Mouse (Mus musculus) spleen, adult 2 months (tissue): Measurements from ENCODE around the gene Olfr657. TPM values are rescaled to one million over a fixed set of nuclear protein-coding genes. Genes with fewer than 3 reads are reported as not detected.

Experiments used
- DNase-seq, 2 experiments: peaks; one replicate each; pipeline versions ENCODE4 v3.0.0 to v3.0.0-alpha.2; 2012 to 2021; ENCODE audit warnings: low spot score in 2 of 2, low read depth in 1 of 2
- H3K27ac ChIP-seq: fragments of 200-500 bp; 2 replicates; pipeline ENCODE4 v1.5.1; 2012; ENCODE audit warnings: low read length, inconsistent platforms; ENCODE audit not compliant: insufficient read depth
- H3K27me3 ChIP-seq: fragments of 200-500 bp; 2 replicates; pipeline ENCODE4 v1.6.1; 2012; ENCODE audit warnings: mild to moderate bottlenecking, moderate library complexity, low read length, inconsistent platforms; ENCODE audit not compliant: control insufficient read depth, insufficient read depth
- H3K36me3 ChIP-seq: fragments of 200-500 bp; 2 replicates; pipeline ENCODE4 v1.6.1; 2012; ENCODE audit warnings: mild to moderate bottlenecking, low read length, inconsistent platforms; ENCODE audit not compliant: control insufficient read depth, insufficient read depth
- H3K4me1 ChIP-seq: fragments of 200-500 bp; 2 replicates; pipeline ENCODE4 v1.6.1; 2011; ENCODE audit warnings: inconsistent platforms; ENCODE audit not compliant: control insufficient read depth, insufficient read depth, insufficient read length
- H3K4me3 ChIP-seq: fragments of 200-500 bp; 2 replicates; pipeline ENCODE4 v1.5.1; 2011; ENCODE audit warnings: mild to moderate bottlenecking, inconsistent platforms; ENCODE audit not compliant: insufficient read depth, insufficient read length; ENCODE audit errors: extremely low read depth
- CTCF ChIP-seq: fragments of 200-500 bp; IDR thresholded peaks from 2 replicates; pipeline ENCODE4 v1.5.1; 2011; ENCODE audit warnings: mild to moderate bottlenecking, inconsistent platforms; ENCODE audit not compliant: insufficient read depth, insufficient read length, insufficient replicate concordance; ENCODE audit errors: extremely low read depth
- POLR2A ChIP-seq: fragments of 200-500 bp; IDR thresholded peaks from 2 replicates; pipeline ENCODE4 v1.6.1; 2011; ENCODE audit warnings: low read depth, low read length, inconsistent platforms
- WGBS: fragments of 180-500 bp; shearing (Covaris S2); methylation state at CpG from one replicate; pipeline ENCODE4 v1.1.7; 2018; 5-methylcytosine and 5-hydroxymethylcytosine counted together
- polyA plus RNA-seq: library from polyadenylated mRNA; depleted of rRNA; stranded (reverse); fragments of >200 nt; gene quantifications from 2 replicates; pipeline ENCODE4 v1.2.3, GENCODE M21; 2012; rRNA removed

Olfr657 gene
- not detected in 2 replicates for polyA plus RNA-seq

DNA sequence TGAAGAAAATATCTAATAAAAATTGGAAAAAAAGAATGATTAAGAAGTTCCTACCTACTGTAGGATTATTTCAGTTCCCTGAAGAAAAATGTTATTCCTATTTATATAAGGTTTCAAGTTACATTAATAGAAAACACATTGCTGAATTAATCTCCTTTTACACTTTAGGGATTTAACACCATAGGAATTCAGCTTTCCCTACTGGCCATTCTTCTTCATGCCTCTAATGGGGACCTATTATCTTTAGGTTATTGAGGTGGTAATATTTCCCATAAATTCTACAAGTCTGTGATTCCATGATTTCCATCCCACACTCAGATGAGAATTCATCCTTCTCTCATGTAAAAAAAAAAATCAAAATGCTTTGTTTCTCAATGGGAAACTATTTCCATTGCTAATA, at the start of gene Olfr657:
Gene Olfr657 (plus strand): TSS at position 301 of the 400 bp plus-strand sequence.
- Histone ChIP-seq H3K4me3 (no peak within 1 kb of the TSS), H3K4me1 (no peaks in the 10 kb centered on the region), H3K36me3 (no peaks in the 10 kb centered on the region), H3K27me3 (no peaks in the 10 kb centered on the region), H3K27ac (no peak within 1 kb of the TSS)
- DNase-seq: no peak
- no peak for TF ChIP-seq POLR2A
- no peak for TF ChIP-seq CTCF

DNA sequence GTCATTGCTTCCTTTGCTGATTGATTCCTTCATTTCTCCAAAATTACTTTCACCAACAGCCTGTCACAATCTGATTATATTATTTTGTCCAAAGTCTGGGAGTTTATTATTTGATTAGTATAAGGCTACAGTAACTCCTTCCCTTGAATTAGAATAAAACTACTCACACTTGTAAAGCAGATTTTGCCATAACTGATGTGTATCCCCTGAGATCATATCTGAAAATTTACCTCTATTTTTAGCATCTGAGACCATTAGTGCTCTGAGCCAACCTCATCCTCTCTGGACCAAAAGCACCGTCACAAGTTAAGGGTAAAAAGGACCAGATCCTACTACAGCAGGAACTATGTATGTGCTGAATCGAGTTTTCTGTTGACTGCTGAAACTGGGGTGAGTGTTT, 47.6 kb upstream of the Olfr657 start, which contains the start of gene Olfr653:
Gene Olfr653 (plus strand): TSS at position 301 of the 400 bp plus-strand sequence.
- 65% methylated on average over 2 of the region's 2 CpGs for WGBS
- H3K4me1 ChIP-seq: no peaks in the 10 kb centered on the region
- no peaks in the 10 kb centered on the region for H3K36me3 ChIP-seq
- H3K27me3 ChIP-seq: no peaks in the 10 kb centered on the region
- TF ChIP-seq CTCF (no peak), POLR2A (no peak)
- H3K27ac ChIP-seq: no peak within 1 kb of the TSS
- no peak within 1 kb of the TSS for H3K4me3 ChIP-seq
- DNase-seq: no peak

DNA sequence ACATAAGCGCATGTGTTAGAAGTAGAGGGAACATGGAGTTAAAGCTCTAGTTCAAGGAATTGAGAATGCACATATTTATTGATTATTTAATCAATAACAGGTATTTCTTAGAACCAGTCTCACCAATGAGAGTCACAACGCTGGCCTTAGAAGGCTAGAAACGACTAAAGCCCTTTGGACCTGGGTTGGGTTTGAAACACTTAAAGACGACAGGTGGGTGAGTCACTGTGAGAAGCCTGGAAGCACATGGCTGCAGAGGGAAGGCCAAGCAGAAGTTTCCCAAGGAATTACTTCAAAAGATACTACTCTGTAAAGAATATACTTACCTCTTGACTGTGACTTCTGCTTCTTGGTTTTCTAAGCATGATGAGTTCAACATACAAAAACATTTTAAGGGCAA, 43.7 kb upstream of the Olfr657 start:
- 89% methylated on average over 4 of the region's 4 CpGs for WGBS
- Histone ChIP-seq H3K36me3 (no peaks in the 10 kb centered on the region), H3K4me1 (no peaks in the 10 kb centered on the region), H3K4me3 (no peak overlapping the region), H3K27me3 (no peaks in the 10 kb centered on the region), H3K27ac (no peak overlapping the region)
- TF ChIP-seq CTCF (no peak), POLR2A (no peak)
- DNase-seq: no peak

DNA sequence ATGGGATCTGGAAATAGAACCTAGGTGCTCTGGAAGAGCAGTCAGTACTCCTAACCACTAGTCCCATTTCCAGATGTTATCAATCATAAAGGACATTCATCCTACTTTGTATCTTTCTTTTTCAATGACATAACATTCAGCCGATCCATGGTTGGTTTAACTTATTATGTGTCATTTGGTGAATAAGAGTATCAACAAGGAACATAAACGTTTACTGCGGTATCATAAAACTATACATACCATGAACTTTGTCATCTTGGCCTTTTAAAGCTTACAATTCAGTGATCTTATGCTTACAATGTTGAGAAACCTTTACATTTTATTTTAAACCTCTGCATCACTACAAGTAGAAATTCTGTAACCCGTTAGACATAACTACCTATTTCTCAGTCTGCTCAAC, 43.2 kb upstream of the Olfr657 start:
- no peak overlapping the region for H3K4me3 ChIP-seq
- 92% methylated on average over 4 of the region's 4 CpGs for WGBS
- no peaks in the 10 kb centered on the region for H3K27me3 ChIP-seq
- no peak overlapping the region for H3K27ac ChIP-seq
- no peak for TF ChIP-seq POLR2A
- no peak for TF ChIP-seq CTCF
- no peak for DNase-seq
- no peaks in the 10 kb centered on the region for H3K36me3 ChIP-seq
- no peaks in the 10 kb centered on the region for H3K4me1 ChIP-seq

DNA sequence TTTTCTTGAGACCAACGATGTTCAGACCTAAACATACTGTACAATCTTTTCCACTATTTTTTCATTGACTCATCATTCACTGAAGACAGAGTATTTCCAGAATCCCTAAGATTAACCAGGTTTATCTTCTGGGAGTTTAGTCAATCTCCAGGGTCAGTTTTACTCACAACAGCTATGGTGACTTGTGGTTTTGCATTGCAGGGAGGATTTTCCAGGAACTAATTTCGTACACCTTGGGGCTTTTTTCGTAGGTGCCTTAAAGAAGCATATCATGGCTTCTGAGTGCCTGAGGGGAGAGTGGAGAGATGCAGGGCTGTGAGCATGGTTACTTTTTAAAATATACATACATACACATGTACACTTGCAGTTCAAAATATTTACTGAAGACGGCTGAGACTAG, 37.9 kb upstream of the Olfr657 start, which contains the start of gene Olfr654:
Gene Olfr654 (plus strand): TSS at position 301 of the 400 bp plus-strand sequence.
- Histone ChIP-seq H3K27me3 (no peaks in the 10 kb centered on the region), H3K4me1 (no peaks in the 10 kb centered on the region), H3K36me3 (no peaks in the 10 kb centered on the region), H3K4me3 (no peak within 1 kb of the TSS), H3K27ac (no peak within 1 kb of the TSS)
- WGBS: 86% methylated on average over 4 of the region's 4 CpGs
- TF ChIP-seq POLR2A: no peak
- TF ChIP-seq CTCF: no peak
- no peak for DNase-seq

DNA sequence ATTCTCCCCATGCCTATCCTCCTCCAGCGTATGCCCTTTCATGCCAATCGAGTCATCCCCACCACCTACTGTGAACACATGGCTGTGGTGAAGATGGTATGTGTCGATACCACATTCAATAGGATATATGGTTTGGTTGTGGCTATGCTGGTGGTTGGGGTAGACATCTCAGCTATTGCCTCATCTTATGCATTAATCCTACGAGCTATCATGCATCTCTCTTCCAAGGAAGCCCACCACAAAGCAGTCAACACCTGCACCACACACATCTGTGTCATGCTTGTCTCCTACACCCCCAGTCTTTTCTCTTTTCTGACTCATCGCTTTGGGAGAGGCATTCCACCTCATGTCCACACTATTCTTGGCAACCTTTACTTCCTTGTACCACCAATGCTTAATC, 36.3 kb upstream of the Olfr657 start:
- DNase-seq: no peak
- no peak overlapping the region for H3K27ac ChIP-seq
- WGBS: 81% methylated on average over 5 of the region's 5 CpGs
- no peaks in the 10 kb centered on the region for H3K4me1 ChIP-seq
- H3K4me3 ChIP-seq: no peak overlapping the region
- no peaks in the 10 kb centered on the region for H3K36me3 ChIP-seq
- no peak for TF ChIP-seq CTCF
- TF ChIP-seq POLR2A: no peak
- H3K27me3 ChIP-seq: no peaks in the 10 kb centered on the region

DNA sequence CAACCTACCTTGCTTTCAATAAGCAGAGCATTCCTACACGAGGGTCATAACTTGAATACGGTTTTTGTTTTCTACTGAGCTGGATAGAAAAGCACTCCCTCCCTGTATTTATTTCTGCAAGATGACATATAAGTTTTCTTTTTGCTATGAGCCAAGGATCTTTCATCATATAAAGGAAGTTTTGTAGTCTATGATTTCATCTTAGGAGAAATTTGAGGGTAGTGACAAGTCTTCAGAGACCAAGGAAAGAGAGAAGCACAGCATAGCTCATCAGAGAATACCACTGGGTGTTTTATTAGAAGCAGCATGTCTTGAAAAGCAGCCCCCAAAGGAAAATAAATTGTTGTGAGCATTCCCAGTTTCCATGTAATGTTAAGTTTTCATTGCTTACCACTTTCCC, 22.9 kb upstream of the Olfr657 start, which contains the start of gene Olfr655:
Gene Olfr655 (minus strand): TSS at position 101 of the 400 bp plus-strand sequence.
- TF ChIP-seq CTCF (no peak), POLR2A (no peak)
- Histone ChIP-seq H3K4me3 (no peak within 1 kb of the TSS), H3K27ac (no peak within 1 kb of the TSS), H3K4me1 (no peaks in the 10 kb centered on the region), H3K27me3 (no peaks in the 10 kb centered on the region), H3K36me3 (no peaks in the 10 kb centered on the region)
- DNase-seq: no peak
- 89% methylated on average over 2 of the region's 2 CpGs for WGBS
